Mouse (Mus musculus) forebrain, embryonic 13.5 days (tissue): ENCODE results near the gene Gpn3. TPM values are rescaled to one million over a fixed set of nuclear protein-coding genes. Genes with fewer than 3 reads are reported as not detected.

ENCODE experiments used
- ATAC-seq: fragments of 200-750 bp; cut with Nextera tagmentation; 2 replicates; pipeline ENCODE4 v1.8.0; 2017
- H3K27ac ChIP-seq: fragments of 300-500 bp; sonication (generic); 2 replicates; pipeline ENCODE4 v1.5.1; 2015; ENCODE audit warnings: inconsistent platforms, mild to moderate bottlenecking, moderate library complexity
- H3K27me3 ChIP-seq: fragments of 300-500 bp; sonication (generic); 2 replicates; pipeline ENCODE4 v1.6.1; 2015; ENCODE audit warnings: mild to moderate bottlenecking, inconsistent platforms
- H3K36me3 ChIP-seq: fragments of 300-500 bp; sonication (generic); 2 replicates; pipeline ENCODE4 v1.6.1; 2015; ENCODE audit warnings: mild to moderate bottlenecking, inconsistent platforms; ENCODE audit not compliant: poor library complexity, severe bottlenecking
- H3K4me1 ChIP-seq: fragments of 300-500 bp; sonication (generic); 2 replicates; pipeline ENCODE4 v1.6.1; 2015; ENCODE audit warnings: inconsistent platforms
- H3K4me2 ChIP-seq: fragments of 300-500 bp; sonication (generic); 2 replicates; pipeline ENCODE4 v1.6.1; 2015; ENCODE audit warnings: inconsistent platforms, mild to moderate bottlenecking, moderate library complexity
- H3K4me3 ChIP-seq: fragments of 300-500 bp; sonication (generic); 2 replicates; pipeline ENCODE4 v1.5.1; 2015; ENCODE audit warnings: mild to moderate bottlenecking, inconsistent platforms
- H3K9ac ChIP-seq: fragments of 300-500 bp; sonication (generic); 2 replicates; pipeline ENCODE4 v1.6.1; 2015; ENCODE audit warnings: mild to moderate bottlenecking, inconsistent platforms
- H3K9me3 ChIP-seq: fragments of 300-500 bp; sonication (generic); replicated peaks from 2 replicates; pipeline ENCODE4 v1.6.1; 2016; ENCODE audit warnings: inconsistent platforms
- WGBS: fragments of 180-500 bp; shearing (Covaris S2); methylation state at CpG from one replicate; pipeline ENCODE4 v1.1.7; 2015; 5-methylcytosine and 5-hydroxymethylcytosine counted together
- polyA plus RNA-seq: library from polyadenylated mRNA; unstranded; fragments of >200 nt; fragmentation: Nextera tagmentation; extraction: Ambion mirVana; gene quantifications from 2 replicates; pipeline ENCODE4 v1.2.1, GENCODE M21; 2015

The Gpn3 gene
- polyA plus RNA-seq, 1 experiment from 2014 or later = 58.7 TPM

DNA sequence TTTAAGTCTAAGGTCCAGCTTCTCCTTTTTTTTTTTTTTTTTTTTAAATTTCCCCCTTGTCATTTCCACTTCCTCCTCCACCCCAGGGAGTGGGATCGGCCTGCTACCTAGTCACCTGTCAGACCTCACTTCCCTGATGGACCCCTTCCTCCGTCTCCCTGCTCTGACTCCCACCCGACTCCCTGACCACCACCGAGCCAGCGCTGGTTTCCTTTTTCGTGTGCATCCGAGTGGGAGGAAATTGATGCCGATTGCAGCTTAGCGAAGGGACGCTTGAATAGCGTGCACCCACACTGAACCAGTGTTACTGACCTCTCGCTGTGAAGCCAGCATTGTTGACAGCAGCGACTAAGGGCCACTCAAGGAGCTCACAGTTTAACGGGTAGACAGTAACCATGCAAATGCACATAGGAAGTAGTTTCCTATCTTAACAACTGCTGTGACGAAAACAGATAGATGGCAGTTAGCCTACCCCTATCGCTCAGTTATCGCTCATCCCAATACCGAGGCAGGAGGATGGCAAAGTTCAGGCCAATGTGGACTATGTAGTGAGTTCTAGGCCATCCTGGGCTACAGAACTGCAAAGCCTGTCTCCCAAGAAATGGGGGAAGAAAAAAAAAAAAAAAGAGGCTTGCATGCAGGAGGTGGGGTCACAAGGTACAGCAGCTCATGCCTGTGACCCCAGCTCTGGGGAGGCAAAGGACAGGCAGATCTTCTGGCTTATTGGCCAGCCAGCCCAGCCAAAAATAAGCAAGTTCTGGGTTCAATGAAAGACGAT is 20.7 kb downstream of the Gpn3 start:
- 0 out of 2 replicates have a peak, but pooled peaks have one; percentile 34 for ATAC-seq

GRCm38 (mm10) chr5:122393887-122394286 is 22.2 kb downstream of the Gpn3 start:
- H3K9me3 ChIP-seq = no peaks in the 10 kb centered on the region
- H3K27ac ChIP-seq = no peak overlapping the region
- H3K4me1 ChIP-seq = peaks cover 11% of the 10 kb centered on the region
- no peak overlapping the region for H3K9ac ChIP-seq
- ATAC-seq = 0 out of 2 replicates have a peak, but pooled peaks have one; percentile 50
- H3K4me2 ChIP-seq = no peak overlapping the region
- H3K27me3 ChIP-seq = no peaks in the 10 kb centered on the region
- H3K36me3 ChIP-seq = peaks cover 26% of the 10 kb centered on the region
- no peak overlapping the region for H3K4me3 ChIP-seq
- 40% methylated on average over 2 of the region's 2 CpGs for WGBS

More for the DNA sequence above, 20.7 kb downstream of the Gpn3 start:
- Histone ChIP-seq H3K27ac (no peak overlapping the region), H3K9ac (peak overlapping the region; percentile 87), H3K4me3 (peak overlapping the region; percentile 84), H3K4me1 (peaks cover 11% of the 10 kb centered on the region), H3K9me3 (no peaks in the 10 kb centered on the region), H3K36me3 (peaks cover 14% of the 10 kb centered on the region), H3K4me2 (peak overlapping the region; percentile 87), H3K27me3 (no peaks in the 10 kb centered on the region)
- 16% methylated on average over 19 of the region's 19 CpGs for WGBS

- no peak overlapping the region for H3K27ac ChIP-seq
- WGBS = 90% methylated on average over 10 of the region's 10 CpGs
- H3K4me1 ChIP-seq = peaks cover 11% of the 10 kb centered on the region
Observed at GRCm38 (mm10) chr5:122396791-122397190, 25.1 kb downstream of the Gpn3 start.

DNA sequence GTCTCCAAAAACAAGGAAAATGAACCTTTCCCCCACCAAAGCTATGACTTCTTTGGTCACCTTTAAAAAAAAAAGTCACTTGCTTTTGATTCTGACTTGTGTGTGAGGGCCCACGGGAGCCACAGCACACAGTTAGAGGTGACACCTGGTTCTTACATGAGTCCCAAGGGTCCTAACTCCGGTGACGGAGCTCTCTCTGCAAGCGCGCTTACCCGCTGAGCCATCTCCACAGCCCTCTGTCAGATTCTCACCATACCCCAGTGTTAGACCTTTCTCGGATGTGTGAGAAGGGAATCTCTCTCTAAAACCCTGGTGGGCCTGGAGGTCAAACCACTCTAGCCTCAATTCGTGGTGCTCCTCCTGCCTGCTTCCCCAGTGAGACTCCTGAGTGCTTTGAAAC is 25.8 kb downstream of the Gpn3 start:
- 84% methylated on average over 8 of the region's 8 CpGs for WGBS

More at GRCm38 (mm10) chr5:122396791-122397190, 25.1 kb downstream of the Gpn3 start:
- ATAC-seq = no peak
- no peaks in the 10 kb centered on the region for H3K9me3 ChIP-seq
- H3K4me2 ChIP-seq = no peak overlapping the region
- no peak overlapping the region for H3K4me3 ChIP-seq
- no peaks in the 10 kb centered on the region for H3K27me3 ChIP-seq
- no peak overlapping the region for H3K9ac ChIP-seq
- H3K36me3 ChIP-seq = peaks cover 44% of the 10 kb centered on the region

GRCm38 (mm10) chr5:122399871-122400270 is 28.2 kb downstream of the Gpn3 start:
- no peaks in the 10 kb centered on the region for H3K27me3 ChIP-seq
- ATAC-seq = no peak
- no peak overlapping the region for H3K27ac ChIP-seq
- WGBS = 93% methylated on average over 8 of the region's 8 CpGs
- H3K4me2 ChIP-seq = no peak overlapping the region
- H3K9me3 ChIP-seq = no peaks in the 10 kb centered on the region
- H3K36me3 ChIP-seq = peaks cover 70% of the 10 kb centered on the region
- H3K4me1 ChIP-seq = no peaks in the 10 kb centered on the region
- H3K9ac ChIP-seq = no peak overlapping the region
- H3K4me3 ChIP-seq = no peak overlapping the region

More for the DNA sequence above, 25.8 kb downstream of the Gpn3 start:
- no peak overlapping the region for H3K4me2 ChIP-seq
- H3K36me3 ChIP-seq = peaks cover 51% of the 10 kb centered on the region
- no peaks in the 10 kb centered on the region for H3K9me3 ChIP-seq
- H3K27ac ChIP-seq = no peak overlapping the region
- no peaks in the 10 kb centered on the region for H3K27me3 ChIP-seq
- H3K9ac ChIP-seq = no peak overlapping the region
- peaks cover 8% of the 10 kb centered on the region for H3K4me1 ChIP-seq
- no peak for ATAC-seq
- H3K4me3 ChIP-seq = no peak overlapping the region

DNA sequence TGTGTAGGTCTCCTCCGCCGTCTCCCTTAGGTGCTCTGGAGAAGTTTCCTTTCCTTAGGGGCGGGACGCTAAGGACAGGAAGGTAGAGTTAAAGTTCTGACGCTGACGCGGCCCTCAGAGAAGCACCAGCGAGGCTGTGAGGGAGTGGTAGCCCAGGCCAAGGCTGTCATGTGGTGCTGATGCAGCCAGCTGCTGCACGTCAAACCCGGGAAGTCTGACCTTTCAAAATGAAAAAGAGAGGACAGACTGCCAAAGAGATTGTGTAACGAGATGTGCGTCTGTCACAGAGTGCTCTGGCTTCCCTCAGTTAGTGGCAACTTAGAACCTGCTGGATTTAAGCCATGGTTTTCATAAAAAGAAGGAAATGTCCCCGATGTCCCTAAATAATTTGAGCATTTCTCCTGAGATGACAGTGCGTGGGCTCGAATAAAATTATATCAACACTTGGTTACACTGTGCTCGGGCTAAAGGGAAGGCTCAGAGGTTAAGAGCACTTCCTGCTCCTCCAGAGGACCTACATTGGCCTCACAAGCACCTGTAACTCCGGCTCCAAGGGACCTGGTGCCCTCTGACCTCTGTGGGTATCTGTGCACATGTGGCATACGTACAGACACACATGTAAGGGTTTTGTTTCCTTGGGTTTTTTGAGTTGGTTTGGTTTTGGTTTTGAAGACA is 29.1 kb downstream of the Gpn3 start:
- Histone ChIP-seq H3K27ac (no peak overlapping the region), H3K36me3 (peaks cover 79% of the 10 kb centered on the region), H3K27me3 (no peaks in the 10 kb centered on the region), H3K4me2 (no peak overlapping the region), H3K4me1 (no peaks in the 10 kb centered on the region), H3K4me3 (no peak overlapping the region), H3K9me3 (no peaks in the 10 kb centered on the region), H3K9ac (no peak overlapping the region)
- ATAC-seq = no peak
- WGBS = 86% methylated on average over 18 of the region's 18 CpGs

DNA sequence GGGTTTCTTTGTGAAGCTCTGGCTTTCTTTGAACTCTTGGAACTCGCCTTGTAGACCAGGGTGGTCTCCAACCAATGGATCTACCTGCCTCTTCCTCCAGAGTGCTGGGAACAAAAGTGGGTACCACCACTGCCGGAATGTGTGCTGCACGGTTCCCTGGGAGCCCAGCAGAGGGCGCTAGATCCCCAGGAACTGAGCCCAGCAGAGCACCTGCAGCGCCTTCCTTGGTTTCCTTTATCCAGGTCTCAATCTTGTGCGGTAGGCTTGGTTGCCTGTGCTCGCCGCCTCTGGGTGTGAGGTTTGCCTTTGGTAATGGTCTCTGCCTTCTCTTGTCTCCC is 29.6 kb downstream of the Gpn3 start:
- Histone ChIP-seq H3K27me3 (no peaks in the 10 kb centered on the region), H3K9me3 (no peaks in the 10 kb centered on the region), H3K4me2 (no peak overlapping the region), H3K4me1 (no peaks in the 10 kb centered on the region), H3K27ac (no peak overlapping the region), H3K9ac (no peak overlapping the region), H3K36me3 (peaks cover 84% of the 10 kb centered on the region), H3K4me3 (no peak overlapping the region)
- ATAC-seq = no peak
- WGBS = 14% methylated on average over 8 of the region's 8 CpGs

- Histone ChIP-seq H3K4me2 (no peak overlapping the region), H3K27ac (no peak overlapping the region)
- WGBS = 85% methylated on average over 13 of the region's 13 CpGs
Observed at GRCm38 (mm10) chr5:122402160-122402559, 30.5 kb downstream of the Gpn3 start.

GRCm38 (mm10) chr5:122402772-122403171 is 31.1 kb downstream of the Gpn3 start:
- Histone ChIP-seq H3K4me1 (no peaks in the 10 kb centered on the region), H3K4me2 (no peak overlapping the region), H3K4me3 (no peak overlapping the region), H3K27me3 (no peaks in the 10 kb centered on the region), H3K9ac (no peak overlapping the region), H3K9me3 (no peaks in the 10 kb centered on the region), H3K36me3 (peaks cover 86% of the 10 kb centered on the region), H3K27ac (no peak overlapping the region)
- 89% methylated on average over 5 of the region's 5 CpGs for WGBS
- ATAC-seq = no peak

More at GRCm38 (mm10) chr5:122402160-122402559, 30.5 kb downstream of the Gpn3 start:
- Histone ChIP-seq H3K36me3 (peaks cover 86% of the 10 kb centered on the region), H3K9ac (no peak overlapping the region), H3K4me1 (no peaks in the 10 kb centered on the region), H3K27me3 (no peaks in the 10 kb centered on the region), H3K9me3 (no peaks in the 10 kb centered on the region), H3K4me3 (no peak overlapping the region)
- no peak for ATAC-seq

GRCm38 (mm10) chr5:122403362-122403761 is 31.7 kb downstream of the Gpn3 start:
- Histone ChIP-seq H3K4me3 (no peak overlapping the region), H3K9ac (no peak overlapping the region), H3K36me3 (peaks cover 82% of the 10 kb centered on the region), H3K4me2 (no peak overlapping the region), H3K27ac (no peak overlapping the region), H3K9me3 (no peaks in the 10 kb centered on the region), H3K4me1 (no peaks in the 10 kb centered on the region), H3K27me3 (no peaks in the 10 kb centered on the region)
- 96% methylated on average over 12 of the region's 12 CpGs for WGBS
- no peak for ATAC-seq

DNA sequence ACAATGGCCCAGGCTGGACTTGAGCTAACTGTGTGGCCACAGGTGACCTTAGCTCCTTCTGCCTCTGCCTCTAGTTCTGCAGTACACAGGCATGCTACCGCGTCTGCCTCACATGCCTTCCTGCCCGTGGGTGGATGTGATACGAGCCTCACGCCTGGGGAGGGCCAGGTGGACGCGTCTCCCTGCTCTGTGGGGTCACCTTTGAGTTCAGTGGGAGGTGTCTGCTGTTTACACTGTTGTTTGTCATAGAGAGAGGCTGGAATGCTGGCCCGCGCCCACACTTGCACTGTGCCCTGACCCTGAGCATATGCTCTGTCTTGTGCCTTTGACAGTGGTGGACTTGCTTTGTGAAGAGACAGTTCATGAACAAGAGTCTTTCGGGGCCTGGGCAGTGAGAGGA is 33.9 kb downstream of the Gpn3 start:
- Histone ChIP-seq H3K36me3 (peaks cover 73% of the 10 kb centered on the region), H3K4me2 (no peak overlapping the region), H3K4me3 (no peak overlapping the region), H3K4me1 (no peaks in the 10 kb centered on the region), H3K9me3 (no peaks in the 10 kb centered on the region), H3K9ac (no peak overlapping the region), H3K27me3 (no peaks in the 10 kb centered on the region), H3K27ac (no peak overlapping the region)
- ATAC-seq = no peak
- WGBS = 96% methylated on average over 10 of the region's 10 CpGs
